Mouse (Mus musculus) T-helper 1 cell (primary cell): ENCODE data around the gene Ern2.

Experiments
- in situ Hi-C: fragments of 300-600 bp; cut with MboI, MseI; formaldehyde crosslinking; loops from one replicate; pipeline ENCODE4 v1.15.1; 2025; ENCODE audit warnings: high pct_unique_total_duplicates

The Ern2 gene

DNA sequence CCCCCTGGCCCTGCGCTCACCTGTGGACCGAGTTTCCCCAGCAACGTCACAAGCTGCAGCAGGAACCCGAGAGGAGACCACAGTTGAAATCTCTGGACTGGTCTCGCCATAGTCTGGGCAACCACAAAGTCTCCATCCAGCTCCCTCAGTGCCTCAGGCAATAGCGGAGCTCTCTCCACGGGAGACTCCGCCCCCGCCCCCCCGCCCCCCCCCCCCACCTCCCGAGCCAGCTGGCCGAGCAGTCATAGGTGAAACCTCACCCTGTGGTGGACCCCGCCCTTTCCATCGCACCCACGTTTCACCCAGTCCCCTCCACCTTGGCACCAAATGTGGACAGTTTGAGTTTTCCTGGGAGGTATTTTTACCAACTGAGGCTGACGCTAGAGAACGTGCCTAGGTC lies at the start of gene Ern2:
Gene Ern2, minus strand, starts transcription at position 165 of the 400 bp plus-strand sequence.
- in situ Hi-C loops, result no loop called here

GRCm38 (mm10) chr7:122230866-122231265 lies 44.9 kb upstream of the Ern2 start:
- in situ Hi-C loops, result no loop called here

GRCm38 (mm10) chr7:122229916-122230315 lies 43.9 kb upstream of the Ern2 start:
- in situ Hi-C loops, result no loop called here

DNA sequence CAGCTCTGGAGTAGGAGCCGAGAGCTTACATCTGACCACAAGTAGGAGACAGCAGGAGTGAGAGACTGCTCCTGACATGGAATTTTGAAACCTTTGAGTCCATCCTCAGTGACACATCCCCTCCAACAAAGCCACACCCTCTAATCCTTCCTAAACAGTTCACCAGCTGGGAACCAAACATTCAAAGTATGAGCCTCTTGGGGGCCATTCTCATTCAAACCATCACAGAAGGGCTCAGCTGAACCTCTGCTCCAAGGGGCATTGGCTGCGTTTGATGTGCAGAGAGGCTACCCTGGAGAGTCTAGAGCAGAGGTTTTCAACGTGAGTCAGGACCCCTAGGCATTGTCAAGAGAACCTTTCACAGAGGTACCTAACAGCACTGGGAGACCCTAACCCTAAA lies 43.3 kb upstream of the Ern2 start:
- in situ Hi-C loops, result no loop called here

GRCm38 (mm10) chr7:122226744-122227143 lies 40.7 kb upstream of the Ern2 start:
- in situ Hi-C loops, result no loop called here

DNA sequence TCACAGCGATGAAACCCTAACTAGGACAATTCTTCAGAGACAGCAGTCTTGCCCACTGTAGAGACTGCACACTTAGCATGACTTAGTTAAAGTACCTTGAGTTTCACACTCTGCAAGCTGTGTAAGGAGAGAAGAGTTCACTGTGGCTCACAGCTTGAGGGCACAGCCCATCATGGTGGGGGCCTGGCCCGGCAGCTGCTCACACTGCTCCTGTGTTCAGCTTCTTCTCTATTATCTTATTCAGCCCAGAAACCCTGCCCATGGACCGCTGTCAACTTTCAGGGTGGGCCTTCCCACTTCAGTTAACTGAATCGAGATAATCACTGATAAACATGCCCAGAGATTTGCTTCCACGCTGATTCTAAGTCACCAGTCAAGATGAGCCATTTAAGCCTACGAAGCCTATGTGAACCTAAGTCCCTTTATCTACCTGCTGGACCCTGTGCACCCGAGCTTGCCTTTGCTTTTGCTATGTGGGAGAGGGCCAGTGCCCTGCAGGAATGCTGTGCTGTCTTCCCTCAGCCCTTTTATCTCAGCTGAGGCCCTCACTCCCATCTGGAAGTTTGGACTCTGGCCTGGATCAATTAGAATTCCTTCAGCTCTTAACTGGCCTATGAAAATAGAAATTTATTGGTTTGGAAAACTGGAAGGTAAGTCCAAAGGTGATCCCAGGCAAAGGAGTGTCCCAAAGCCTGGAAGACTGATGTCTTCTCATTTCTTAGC lies 40.2 kb upstream of the Ern2 start:
- in situ Hi-C loops, result no loop called here

DNA sequence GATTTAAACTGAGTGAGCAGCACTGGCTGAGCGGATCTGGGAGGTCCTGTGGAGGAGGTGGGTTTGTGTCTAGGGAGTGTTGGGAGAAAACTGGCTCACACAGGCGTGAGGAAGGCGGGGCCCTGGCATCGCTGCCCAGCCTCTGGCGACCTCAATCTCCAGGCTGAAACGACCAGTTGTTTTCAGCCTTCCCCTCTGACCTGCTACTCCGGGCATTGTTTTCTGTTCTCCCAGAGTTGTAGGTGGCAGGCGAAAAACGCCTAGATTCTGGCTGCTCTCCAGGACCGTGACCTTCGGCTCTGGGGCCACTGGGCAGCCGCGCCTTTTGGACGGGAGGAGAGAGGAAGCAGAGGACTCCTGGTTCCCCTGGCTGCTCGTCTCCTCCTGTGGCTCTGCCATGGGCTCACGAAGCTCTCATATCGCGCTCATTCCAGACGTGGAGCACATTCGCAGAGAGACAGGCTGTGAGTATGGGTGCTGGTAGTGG lies 33.4 kb upstream of the Ern2 start, which contains the start of gene Chp2:
Gene Chp2, plus strand, starts transcription at position 182 of the 487 bp plus-strand sequence.
- in situ Hi-C loops, result no loop called here

DNA sequence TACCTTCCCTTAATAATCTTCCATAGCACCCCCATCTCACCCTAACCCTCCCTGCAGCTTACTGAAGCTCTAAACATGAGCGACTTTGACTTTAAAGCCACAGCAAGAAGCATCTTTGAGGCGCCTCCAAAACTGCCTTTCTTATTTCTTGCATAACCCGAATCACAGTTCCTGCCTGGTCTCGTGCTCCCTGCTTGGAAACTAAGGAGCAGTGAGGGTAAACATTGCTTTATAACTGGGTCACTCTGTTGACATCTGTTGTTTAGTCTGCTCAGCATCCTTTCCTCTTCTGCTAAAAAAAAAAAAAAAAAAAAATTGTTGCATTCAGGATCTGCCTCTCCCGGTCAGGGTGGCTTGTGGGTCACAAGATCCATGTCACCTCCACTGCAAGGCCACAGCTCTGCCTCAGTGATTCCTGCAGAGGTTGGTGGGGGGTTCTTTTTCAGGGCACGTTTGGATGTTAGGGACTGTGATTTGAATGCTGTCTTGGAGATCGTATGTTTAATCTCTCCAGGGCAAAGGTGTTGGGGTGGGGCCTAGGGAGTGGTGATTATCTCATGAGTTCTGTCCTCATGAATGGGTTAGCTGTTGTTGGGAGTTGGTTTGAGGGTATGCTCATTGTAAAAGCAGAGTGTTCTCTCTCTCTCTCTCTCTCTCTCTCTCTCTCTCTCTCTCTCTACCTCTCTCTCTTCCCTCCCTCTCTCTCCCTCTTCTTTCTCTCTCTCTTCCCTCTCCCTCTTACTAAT lies 22.4 kb upstream of the Ern2 start:
- in situ Hi-C loops, result no loop called here

- in situ Hi-C loops, result no loop called here
Measured at GRCm38 (mm10) chr7:122206121-122206520, 20.1 kb upstream of the Ern2 start.

GRCm38 (mm10) chr7:122203936-122204335 lies 17.9 kb upstream of the Ern2 start:
- in situ Hi-C loops, result no loop called here

DNA sequence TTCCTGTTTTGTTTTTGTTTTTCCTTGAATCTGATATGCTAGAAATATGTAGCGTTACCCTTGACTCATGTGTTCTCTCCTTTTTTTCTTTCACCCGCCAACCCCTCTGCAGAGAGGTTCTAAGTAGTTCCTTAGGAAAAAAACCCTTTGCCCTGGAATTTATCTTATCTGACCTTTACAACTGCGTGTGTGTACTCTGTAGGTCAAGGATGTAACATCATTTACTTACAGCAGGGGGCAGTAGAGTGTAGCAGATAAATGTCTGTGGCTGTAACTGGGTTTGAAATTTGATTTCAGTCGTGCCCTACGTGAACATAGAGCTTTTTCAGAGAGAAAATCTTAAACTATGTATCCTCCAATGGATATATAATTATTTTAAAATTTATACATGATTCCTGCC lies 13.3 kb upstream of the Ern2 start:
- in situ Hi-C loops, result no loop called here

DNA sequence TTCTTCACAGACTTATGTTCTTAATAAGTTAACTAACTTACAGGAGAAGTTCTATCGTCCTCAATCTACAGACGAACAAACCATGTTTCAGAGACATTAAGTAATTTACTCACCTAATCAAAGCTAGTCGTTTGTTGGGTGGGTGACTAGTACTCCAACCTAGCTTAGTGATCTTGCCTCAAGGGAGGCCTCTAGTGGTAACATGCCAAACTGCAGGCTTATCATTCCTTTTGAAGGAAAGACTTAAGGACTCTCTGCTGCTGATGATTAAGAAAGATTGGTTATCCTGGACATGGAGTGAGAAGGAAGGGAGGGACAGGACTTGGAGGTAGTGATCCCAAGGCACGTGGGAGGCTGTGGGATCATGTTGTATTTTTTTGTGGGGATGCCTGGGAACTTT lies 11.3 kb upstream of the Ern2 start:
- in situ Hi-C loops, result no loop called here

GRCm38 (mm10) chr7:122196771-122197170 lies 10.8 kb upstream of the Ern2 start:
- in situ Hi-C loops, result no loop called here

GRCm38 (mm10) chr7:122193919-122194318 lies 7.9 kb upstream of the Ern2 start:
- in situ Hi-C loops, result no loop called here

DNA sequence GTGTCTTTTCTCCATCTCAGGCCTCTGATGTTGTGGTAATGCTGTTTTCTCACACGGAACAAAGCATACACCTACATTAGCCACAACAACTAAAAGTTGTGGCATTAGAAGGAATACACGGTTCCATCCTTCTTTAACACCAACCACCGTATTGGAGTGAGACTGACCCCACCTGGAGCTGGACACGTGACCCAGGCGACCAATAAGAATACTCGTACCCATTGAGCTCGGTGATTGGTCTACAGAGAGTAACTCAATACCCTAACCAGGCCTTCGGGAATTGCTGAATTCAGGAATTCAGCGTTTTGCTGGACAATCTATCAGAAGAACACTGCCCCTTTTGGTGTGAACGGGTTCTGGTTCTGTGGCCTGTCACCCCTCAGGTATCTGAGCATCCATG lies 5.1 kb upstream of the Ern2 start:
- in situ Hi-C loops, result no loop called here

GRCm38 (mm10) chr7:122189484-122189883 lies 3.5 kb upstream of the Ern2 start:
- in situ Hi-C loops, result no loop called here

DNA sequence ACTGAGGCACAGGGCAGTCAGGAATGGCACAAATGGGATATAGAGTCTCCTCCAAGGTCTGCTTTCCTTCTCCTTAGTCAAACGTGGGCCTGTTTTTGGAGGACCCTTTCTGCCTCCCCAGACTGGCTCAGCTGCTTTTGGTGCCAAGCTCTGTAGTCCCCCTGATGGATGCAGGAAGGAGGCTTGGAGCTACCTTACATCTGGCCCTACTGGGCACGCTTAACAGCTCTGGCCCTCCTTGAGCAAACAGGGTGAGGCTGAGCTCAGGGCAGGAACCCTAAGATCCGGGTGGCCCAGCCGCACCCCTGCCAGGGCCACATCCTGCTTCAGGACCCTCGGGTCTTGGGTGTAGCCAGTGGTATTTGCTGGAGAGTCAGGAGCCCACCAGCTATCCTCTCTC lies 1.4 kb downstream of the Ern2 start:
- in situ Hi-C loops, result no loop called here

GRCm38 (mm10) chr7:122180720-122181119 lies 5.3 kb downstream of the Ern2 start:
- in situ Hi-C loops, result no loop called here

GRCm38 (mm10) chr7:122171613-122172012 lies 14.4 kb downstream of the Ern2 start:
- in situ Hi-C loops, result no loop called here

GRCm38 (mm10) chr7:122170705-122171104 lies 15.3 kb downstream of the Ern2 start:
- in situ Hi-C loops, result no loop called here

- in situ Hi-C loops, result no loop called here
Measured at GRCm38 (mm10) chr7:122167203-122167602, 18.8 kb downstream of the Ern2 start.

DNA sequence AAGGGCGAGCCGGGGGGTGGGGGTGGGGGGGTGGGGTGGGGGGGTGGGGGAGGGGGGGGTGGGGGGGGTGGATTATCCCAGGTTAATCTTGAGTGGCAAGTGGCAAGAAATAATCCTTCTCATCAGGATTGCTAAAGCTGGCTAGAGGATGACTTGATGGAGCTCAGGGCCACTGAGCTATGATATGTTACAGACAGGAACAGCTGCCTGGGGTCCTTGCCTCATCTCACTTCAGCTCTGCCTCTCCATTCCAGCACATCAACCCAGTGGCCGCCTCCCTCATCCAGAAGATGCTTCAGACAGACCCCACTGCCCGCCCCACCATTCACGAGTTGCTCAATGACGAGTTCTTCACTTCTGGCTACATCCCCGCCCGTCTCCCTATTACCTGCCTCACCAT lies 22.2 kb downstream of the Ern2 start:
- in situ Hi-C loops, result no loop called here

- in situ Hi-C loops, result no loop called here
Measured at GRCm38 (mm10) chr7:122160037-122160436, 26.0 kb downstream of the Ern2 start.
